Mouse (Mus musculus) left cerebral cortex, adult 11 months (tissue): ENCODE data around the gene Fgf6.

Experiments used
- DNase-seq: peaks from one replicate; pipeline ENCODE4 v3.0.0; 2022; ENCODE audit warnings: low spot score

Fgf6 gene

DNA sequence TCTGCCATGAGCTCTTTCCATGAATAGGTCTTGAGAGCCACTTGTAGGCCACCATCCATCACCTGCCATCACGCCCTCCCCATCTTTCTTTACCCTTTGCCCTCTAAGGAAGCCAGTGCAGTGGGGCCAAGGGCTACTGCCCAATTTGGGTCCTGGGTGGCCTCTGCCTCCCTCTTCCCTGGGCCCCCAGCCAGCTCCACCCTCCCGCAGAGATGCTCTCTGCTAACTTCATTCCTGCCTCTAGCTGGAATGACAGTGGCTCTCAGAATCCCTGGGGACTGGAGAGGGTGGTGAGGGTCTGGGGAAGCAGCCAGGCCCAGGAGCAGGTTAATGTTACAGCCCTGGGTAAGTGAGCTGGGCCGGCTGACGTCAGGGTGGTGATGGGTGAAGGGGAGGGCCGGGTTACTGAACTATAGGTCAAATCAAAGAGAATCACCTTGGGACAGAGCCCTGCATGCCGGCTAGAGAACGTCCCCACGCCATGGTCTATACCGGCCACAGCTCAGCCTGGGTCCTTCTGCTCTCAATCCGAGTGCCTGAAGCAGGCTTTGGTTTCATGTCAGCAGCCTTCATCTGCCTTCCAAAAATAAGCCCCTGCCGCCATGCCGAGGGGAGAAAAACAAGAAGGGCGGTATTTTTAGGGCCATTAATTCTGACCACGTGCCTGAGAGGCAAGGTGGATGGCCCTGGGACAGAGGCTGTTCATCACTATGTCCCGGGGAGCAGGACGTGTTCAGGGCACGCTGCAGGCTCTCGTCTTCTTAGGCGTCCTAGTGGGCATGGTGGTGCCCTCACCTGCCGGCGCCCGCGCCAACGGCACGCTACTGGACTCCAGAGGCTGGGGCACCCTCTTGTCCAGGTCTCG is at the start of gene Fgf6:
Gene Fgf6, plus strand, starts transcription at position 681 of the 865 bp plus-strand sequence.
- DNase-seq, result no peak

DNA sequence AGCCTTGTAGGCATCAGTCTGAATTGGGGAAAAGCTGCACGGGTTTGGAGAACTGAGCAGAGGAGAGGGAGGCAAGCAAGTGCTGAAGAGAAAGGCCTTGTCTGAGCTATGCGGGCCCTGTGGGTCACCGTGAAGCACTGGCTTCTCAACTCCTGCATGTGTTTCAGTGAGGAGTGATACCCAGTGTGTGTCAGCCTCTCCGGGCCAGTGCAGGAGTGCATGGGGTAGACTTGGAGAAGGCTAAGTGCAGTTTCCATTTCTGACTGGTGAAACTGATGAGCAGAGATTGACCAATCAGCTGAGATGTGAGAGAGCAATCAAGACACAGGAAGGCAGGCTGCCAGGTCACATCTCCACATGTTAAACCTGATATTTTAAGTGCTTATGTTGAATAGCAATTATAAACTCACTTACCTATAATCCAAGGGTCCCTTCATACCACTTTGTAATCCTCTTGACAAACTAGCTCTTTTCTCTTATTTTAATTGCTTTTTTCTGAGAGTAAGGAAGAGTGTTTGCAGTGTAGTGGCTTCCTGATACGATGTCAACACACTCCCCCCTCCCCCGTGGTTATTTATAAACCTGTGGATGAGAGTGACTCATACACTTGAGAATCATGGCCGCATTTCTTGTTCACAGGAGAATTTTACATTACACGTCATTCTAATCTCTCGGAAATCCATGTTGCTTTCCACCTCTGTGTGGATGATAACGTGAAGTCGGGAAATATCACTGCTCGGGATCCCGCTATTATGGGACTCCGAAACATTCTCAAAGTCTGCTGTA is 49.0 kb upstream of the Fgf6 start:
- DNase-seq, result no peak

DNA sequence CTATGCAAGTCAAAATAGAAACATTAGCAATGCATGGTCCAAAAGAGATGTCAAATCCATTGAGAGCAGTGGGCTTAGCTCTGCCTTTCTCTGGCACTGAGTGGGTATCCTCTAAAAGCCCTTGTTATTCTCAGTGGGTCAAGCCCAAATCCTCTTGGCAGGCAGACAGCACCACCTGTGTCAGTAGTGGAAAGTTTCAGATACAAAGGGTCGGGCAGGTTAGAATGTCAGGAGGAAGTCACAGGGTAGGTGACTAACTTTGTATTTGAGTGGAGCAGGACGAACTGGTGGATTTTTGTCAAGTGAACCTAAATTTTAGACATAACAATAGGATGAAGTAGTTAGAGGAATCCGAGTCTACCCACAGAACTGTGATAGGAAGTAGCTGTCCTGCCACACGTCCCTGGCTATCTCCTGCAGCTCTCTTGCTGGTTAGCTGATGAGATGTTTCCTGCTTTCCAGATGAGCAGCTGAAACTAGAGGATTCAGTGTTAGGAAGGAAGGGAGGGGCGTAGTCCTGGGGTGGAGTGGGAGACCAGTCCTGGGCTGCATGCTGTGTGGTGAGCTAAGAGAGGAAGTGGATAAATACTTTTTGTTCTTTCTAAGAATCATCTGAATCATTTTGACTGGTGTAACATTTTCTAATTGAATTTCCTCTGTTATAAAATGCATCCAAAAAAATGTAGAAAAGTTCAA is 33.7 kb upstream of the Fgf6 start:
- DNase-seq, result no peak

DNA sequence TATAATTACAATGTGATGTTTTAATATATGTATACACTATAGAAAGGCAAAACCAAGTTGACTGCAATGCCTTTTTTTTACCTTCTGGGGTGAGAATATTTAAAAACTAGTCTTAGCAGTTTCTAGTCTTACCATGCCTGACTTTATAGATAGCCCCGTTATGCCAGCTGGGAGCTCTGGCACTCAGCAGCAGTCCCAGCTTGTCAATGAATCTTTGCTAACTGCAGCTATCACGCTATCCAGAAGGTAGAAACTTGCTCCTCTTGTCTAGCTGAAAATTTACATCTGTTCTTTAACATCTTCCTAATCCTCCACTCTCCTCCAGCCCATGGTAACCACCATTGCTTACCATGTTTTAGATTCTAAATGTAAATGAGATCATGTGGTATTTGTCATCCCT is 21.7 kb upstream of the Fgf6 start:
- DNase-seq, result no peak

DNA sequence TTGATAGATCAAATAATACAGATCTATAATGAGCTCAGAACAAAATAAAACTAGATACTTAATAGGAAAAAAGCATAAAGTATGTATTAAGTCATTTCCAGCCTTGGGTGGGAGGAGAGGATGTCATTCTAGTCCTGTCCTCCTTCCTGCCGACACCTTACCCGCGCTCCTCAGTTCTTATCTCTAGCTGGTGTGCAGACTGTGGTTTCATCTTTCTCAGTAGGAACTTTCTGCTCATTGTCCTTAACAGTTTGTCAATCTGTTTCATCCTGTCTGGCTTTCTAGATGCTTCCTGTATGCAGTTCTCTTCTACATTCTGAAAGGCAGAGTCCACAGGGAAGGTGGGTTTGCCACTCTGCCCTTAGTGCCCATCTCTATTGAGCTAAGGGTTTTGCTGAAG is 19.9 kb upstream of the Fgf6 start:
- DNase-seq, result no peak

DNA sequence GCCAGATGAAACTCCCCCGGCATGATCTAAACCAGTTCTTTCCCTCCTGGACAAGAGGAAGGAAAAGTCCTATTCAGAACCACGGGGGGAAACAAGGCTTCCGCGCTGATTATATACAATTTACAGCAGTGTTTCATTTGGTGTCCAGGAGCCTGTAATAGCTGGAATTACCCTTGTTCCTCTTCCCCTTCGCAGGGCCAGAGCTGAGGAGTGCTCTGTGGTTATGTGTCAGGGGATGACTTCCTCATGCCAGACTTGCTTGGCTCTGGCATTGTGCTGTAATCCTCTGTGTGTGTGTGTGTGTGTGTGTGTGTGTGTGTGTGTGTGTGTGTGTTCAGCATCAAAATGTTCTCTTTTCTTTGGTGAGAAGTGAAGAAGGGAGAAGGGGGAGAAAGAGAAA is 19.0 kb upstream of the Fgf6 start:
- no peak for DNase-seq

DNA sequence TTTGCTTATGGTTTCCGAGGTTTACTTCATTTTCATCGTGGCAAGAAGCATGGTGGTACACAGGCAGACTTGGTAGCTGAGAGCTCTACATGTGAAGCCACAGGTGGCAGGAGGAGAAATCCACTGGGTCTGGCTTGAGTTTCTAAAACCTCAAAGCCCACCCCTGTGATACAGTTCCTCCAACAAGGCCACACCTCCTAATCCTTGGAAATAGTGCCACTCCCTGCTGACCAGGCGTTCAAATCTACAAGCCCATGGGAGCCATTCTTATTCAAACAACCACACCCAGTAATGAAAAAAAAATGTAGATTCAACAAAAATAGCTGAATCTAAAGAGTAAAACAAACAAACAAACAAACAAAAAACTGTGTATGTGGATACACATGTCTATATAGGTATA is 9.7 kb upstream of the Fgf6 start:
- no peak for DNase-seq

DNA sequence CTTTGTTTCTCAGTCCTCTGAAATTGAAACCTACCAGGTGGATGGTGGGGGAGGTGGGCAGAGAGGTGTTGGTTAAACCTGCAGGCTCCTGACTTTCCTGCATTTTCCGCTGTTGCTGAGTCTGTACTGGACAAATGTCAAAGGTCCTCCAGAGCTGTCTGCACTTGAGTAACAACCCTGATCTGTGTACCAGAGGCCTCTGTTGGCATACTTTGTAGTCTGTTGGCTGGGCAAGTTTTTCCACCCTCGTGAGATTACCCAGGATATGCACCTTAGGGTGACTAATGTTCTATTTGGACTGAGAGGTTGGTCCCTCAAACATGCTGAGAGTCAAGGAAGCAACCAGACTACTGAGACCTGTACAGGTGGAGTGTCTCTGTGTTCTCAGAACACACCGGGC is 8.8 kb upstream of the Fgf6 start:
- DNase-seq, result no peak

DNA sequence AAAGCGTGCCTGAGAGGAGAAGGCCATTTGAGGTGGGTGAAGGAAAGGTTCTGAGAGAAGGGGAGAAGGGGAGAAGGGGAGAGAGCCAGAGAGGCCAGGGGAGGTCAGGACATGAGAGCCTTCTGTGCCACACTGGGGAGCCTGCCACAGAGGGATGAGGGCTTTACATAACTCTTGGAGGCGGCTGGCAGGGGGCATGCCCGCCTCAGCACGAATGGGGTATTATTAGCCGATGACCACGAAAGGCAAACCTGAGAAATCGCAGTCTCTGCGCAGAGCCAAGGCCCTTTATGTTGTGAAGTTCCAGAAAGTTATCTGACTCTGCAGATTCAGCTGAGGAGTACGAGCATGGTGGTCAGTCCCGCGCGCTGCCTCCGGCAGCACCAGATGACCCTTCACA is 5.4 kb upstream of the Fgf6 start:
- DNase-seq, result no peak

DNA sequence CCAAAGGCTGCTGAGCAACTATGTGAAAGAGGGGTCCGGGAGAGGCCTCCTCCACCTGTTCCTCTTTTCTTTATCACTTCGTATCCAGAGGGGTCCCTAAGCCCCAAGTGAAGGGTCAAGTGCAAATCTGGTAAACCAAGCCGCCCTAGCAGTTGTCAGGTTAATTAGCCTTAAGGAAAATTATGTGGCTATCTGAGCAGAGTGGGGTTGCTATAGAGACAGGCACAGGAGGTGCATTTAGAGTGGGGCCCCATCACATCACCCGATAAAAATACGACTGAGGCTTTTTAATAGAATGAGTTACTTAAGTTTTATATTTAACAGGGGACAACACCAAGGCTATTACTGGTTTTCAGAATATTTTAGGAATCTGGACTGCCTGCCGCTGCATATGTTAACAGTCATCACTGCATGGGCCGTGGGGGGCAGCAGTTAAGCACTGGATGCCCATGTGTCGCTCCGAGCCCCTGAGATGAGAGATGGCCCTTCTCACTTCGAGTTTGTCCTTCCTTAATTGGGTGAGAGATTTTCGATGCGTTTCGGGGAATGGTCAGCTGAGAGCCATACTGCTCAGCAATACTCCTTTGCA is 3.3 kb upstream of the Fgf6 start:
- DNase-seq, result no peak

DNA sequence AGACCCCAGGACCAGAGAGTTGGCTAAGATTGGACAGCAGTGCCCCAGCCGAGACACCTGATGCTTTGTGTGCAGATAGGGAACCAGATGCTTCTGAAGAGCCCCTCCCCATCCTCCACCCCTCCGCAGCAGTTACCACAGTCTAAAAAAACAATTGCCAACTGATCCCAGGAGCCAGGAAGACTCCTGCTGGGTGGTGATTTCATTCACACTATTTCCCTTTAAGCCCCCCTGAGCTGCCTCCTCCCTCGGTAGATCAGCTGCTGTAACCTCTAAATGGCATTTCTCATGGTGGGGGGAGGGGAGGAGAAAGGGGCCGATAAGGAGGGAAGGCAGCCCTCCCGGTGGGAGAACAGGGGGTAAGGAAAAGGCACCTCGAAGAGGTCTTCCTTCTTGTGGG is 3.9 kb downstream of the Fgf6 start:
- DNase-seq, result no peak

DNA sequence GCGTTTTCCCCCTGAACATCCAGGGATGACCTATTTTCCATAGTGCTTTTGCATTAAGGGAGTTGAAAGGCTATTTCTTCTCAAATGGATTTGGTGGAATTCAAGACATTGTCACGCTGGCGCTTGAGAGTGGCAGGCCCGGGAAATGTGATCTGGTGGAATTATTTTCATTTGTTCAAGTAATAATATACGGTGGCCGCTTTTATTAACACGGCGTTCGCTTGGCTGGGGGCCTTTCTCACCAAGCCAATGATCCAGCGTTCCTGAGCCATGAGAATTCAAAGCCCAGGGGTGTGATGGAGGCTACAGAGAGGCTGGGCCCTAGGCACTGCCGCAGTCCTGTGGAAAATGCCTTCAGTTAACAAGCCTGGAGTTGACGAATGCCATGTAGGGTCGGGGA is 5.0 kb downstream of the Fgf6 start:
- DNase-seq, result no peak

DNA sequence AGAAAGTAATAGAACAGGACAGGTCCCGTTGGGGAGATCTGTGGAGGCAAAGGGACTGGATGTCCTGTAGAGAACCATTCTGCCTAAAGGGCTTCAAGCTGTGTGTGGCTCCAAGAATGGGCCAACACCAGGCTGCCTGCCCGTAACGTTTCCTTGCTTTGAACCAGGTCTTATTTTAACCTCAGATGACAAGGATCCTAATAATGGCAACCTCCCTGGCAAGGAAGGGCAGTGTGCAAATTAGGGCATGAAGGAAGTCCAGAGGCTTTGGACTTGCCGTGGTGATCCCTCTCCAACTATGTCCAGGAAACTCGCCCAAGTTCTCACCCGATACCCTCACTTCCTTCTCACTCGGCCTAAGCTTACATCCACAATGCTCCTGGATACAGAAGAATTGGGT is 9.4 kb downstream of the Fgf6 start:
- DNase-seq, result no peak

DNA sequence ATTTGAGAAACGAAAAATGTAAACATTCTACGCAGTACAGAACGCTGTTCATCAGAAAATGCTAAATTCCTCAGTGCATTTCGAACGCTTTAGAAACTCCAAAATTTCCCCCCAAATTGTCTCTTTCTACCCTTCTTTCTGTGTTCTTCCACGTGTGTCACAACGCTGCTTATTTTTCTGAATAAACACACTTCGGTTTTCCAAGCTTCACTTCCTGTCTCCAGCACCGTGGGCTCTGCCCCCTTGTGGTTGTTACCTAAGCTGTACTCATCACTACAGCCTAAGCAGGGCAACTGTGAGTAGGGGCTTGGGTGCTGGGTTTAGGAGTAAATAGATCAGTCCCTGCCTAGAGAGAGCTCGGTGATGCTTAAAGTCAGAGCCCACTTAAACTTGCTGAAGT is 19.4 kb downstream of the Fgf6 start:
- no peak for DNase-seq

DNA sequence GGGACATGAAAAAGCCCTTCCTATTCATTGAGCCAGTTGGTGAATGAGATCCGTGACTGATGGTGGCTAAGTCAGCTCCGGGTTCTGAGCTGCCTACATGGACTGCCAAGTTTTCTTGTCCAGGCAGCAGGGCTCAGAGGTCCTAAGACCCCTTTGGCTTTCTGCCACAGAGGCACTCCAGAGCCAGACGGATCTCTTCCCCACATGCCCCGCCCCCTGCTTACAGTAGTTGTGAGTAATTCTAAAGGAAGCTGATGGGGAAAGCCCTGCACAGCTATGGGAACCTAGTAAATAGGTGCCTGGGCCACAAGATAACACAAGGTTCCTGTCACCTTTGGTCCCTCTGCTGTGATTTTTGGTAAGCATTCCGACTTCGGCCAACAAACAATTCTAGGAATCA is 29.5 kb downstream of the Fgf6 start:
- DNase-seq, result no peak

DNA sequence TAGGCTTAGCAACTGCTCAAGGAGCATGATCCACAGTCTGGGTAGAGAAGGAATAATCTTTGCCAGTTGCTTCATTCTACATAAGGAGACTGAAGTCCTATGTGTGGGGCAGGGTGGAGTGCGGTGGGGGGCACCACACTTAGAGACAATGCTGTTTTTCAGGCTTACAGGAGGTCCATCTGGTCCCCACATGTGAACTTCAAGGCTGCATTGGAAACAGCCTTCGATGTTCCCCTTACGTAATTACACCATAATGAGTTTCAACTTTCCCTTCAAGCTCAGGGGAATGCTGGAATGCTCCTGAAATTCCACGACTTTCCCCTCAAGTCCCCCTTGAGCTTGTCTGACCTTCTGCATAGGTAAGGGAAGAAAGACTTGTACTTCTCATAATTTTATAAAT is 35.5 kb downstream of the Fgf6 start:
- no peak for DNase-seq

DNA sequence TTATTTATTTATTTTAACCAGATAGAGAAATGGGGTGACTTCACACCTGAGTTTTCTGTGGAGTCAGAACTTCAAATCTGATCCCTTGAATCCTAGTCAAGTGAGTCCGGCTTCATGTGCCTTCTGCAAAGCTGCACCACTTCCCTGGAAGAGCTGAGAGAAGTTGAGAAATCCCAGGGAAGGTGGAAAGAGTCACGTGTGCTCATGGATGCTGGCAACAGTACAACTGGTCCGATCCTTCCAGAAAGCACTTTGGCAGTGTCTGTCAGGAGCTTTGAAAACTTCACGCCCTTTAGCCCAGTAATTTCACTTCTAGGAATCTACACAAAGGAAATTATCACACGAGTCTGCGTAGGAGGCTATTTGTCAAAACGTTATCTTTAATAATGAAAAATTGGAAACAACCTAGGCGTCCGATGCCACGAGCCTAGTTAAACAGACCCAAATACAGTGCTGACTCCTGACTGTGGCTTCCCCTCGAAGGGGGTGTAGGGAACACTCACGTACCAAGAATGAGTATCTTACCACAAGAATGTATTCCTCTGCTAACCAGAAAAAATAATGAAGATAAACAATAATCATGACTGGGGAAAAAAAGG is 41.7 kb downstream of the Fgf6 start:
- DNase-seq, result no peak

DNA sequence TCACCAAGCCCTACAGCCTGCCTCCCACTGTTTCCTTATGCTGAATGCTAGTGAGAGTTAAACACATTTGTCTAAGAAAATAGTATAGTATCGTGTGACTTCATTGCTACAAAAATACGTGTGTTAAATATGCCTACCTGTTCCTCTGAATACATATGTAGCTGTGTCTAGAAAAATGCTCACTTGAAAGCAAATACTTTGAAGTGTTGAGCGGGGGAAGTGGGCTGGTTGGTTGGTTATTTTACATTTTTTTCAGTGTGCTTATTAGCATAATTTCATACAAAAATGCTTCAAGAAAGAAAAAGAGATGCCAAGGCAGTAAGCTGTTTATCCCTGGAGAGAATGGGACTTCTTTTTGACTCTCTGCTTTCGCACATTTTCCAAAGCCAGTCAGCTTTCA is 44.6 kb downstream of the Fgf6 start:
- DNase-seq, result no peak

DNA sequence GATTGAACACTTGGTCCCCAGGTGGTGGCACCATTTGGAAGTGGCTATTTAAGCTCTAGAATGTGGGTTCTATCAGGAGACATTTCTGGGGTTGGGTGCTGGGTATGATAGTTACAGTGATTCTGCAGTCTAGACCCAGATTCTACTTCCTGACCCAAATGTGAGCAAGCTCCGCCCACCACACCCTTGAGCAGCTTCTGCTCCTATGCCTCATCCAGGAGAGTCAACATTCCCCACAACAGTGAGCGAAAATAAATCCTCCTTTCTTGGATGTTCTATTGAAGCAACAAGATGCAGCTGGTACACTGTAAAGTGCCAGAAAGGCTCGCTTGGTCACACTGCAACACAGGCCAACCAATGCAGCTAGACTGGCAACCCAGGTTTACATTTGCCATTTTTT is 48.5 kb downstream of the Fgf6 start:
- no peak for DNase-seq

DNA sequence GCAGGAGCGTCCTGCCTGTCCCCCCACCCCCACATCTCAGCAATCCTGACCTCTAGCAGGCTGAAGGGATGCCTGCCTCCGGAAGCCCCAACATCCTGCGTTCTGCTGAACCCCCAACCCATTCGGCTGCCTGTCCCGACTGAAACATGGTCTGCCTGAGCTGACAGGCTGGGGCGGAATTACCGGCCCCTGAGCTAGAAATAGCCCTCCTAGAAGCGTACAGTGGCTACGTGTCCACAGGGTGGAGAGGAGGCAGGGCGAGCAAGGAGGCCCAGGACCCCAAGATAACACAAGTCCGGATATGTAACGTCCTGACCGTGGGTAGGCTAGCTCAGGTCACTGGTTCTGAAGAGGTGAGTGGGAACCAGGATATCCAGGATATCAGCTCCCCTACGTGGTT is 49.4 kb downstream of the Fgf6 start:
- no peak for DNase-seq

DNA sequence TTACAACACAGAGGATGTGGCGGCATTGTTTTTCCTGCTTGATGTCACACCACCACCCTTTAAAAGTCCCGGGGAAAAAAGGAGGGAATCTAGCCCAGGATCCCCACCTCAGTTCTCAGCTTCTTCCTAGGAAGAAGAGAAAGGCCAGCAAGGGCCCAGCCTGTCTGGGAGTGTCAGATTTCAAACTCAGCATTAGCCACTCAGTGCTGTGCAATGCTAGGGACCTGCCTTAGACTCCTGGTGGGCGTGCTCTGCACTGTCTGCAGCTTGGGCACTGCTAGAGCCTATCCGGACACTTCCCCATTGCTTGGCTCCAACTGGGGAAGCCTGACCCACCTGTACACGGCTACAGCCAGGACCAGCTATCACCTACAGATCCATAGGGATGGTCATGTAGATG is 57.4 kb downstream of the Fgf6 start, which contains the start of gene Fgf23:
Gene Fgf23, plus strand, starts transcription at position 86 of the 400 bp plus-strand sequence.
- no peak for DNase-seq
